Mouse (Mus musculus) heart, postnatal 0 days (tissue): ENCODE data around the gene Tcf25. TPM values are rescaled to one million over a fixed set of nuclear protein-coding genes. Genes with fewer than 3 reads are reported as not detected.

Source experiments
- ATAC-seq: fragments of 200-750 bp; cut with Nextera tagmentation; 2 replicates; pipeline ENCODE4 v1.8.0; 2017; ENCODE audit warnings: low read depth, moderate number of reproducible peaks, moderate library complexity; ENCODE audit not compliant: insufficient read depth
- DNase-seq: peaks from one replicate; pipeline ENCODE4 v3.0.0-alpha.2; 2016; ENCODE audit warnings: low spot score
- H3K27ac ChIP-seq: fragments of 300-500 bp; sonication (generic); 2 replicates; pipeline ENCODE4 v1.5.1; 2014; ENCODE audit warnings: low read depth, mild to moderate bottlenecking
- H3K27me3 ChIP-seq: fragments of 300-500 bp; sonication (generic); 2 replicates; pipeline ENCODE4 v1.6.1; 2014; ENCODE audit warnings: low read length, mixed read lengths; ENCODE audit not compliant: control insufficient read depth, insufficient read depth
- H3K36me3 ChIP-seq: fragments of 300-500 bp; sonication (generic); replicated peaks from 2 replicates; pipeline ENCODE4 v1.6.1; 2014; ENCODE audit warnings: low read length, mixed read lengths; ENCODE audit not compliant: control insufficient read depth, insufficient read depth
- H3K4me1 ChIP-seq: fragments of 300-500 bp; sonication (generic); 2 replicates; pipeline ENCODE4 v1.6.1; 2014; ENCODE audit warnings: antibody characterized with exemption; ENCODE audit not compliant: control insufficient read depth, insufficient read depth
- H3K4me2 ChIP-seq: fragments of 300-500 bp; sonication (generic); 2 replicates; pipeline ENCODE4 v1.6.1; 2014; ENCODE audit warnings: low read depth, mild to moderate bottlenecking, low read length, moderate library complexity
- H3K4me3 ChIP-seq: fragments of 300-500 bp; sonication (generic); 2 replicates; pipeline ENCODE4 v1.5.1; 2014; ENCODE audit warnings: low read depth, low read length
- H3K9ac ChIP-seq: fragments of 300-500 bp; sonication (generic); replicated peaks from 2 replicates; pipeline ENCODE4 v1.6.1; 2014; ENCODE audit warnings: low read depth, low read length, mixed read lengths
- H3K9me3 ChIP-seq: fragments of 300-500 bp; sonication (generic); replicated peaks from 2 replicates; pipeline ENCODE4 v1.6.1; 2016; ENCODE audit warnings: low read length; ENCODE audit not compliant: control insufficient read depth
- CTCF ChIP-seq: IDR thresholded peaks from 2 replicates; pipeline ENCODE4 v1.5.1; 2016; ENCODE audit warnings: antibody characterized with exemption, control low read depth, low read depth
- EP300 ChIP-seq: IDR thresholded peaks from 2 replicates; pipeline ENCODE4 v1.6.1; 2016; ENCODE audit warnings: antibody characterized with exemption, low read depth
- WGBS: fragments of 180-500 bp; shearing (Covaris S2); extraction: QIAGEN DNeasy Blood & Tissue Kit; methylation state at CpG from one replicate; pipeline ENCODE4 v1.1.7; 2014; 5-methylcytosine and 5-hydroxymethylcytosine counted together
- polyA plus RNA-seq: library from polyadenylated mRNA; unstranded; fragments of >200 nt; fragmentation: Nextera tagmentation; extraction: Ambion mirVana; gene quantifications from 2 replicates; pipeline ENCODE4 v1.2.1, GENCODE M21; 2015
- total RNA-seq: library from RNA; depleted of rRNA; stranded (reverse); fragments of >200 nt; gene quantifications from 2 replicates; pipeline ENCODE4 v1.2.3, GENCODE M21; 2014; ENCODE audit warnings: low replicate concordance; rRNA removed

Gene Tcf25
- 172 and 193 TPM in 2 replicates for total RNA-seq
- polyA plus RNA-seq, result 123 and 127 TPM in 2 replicates

DNA sequence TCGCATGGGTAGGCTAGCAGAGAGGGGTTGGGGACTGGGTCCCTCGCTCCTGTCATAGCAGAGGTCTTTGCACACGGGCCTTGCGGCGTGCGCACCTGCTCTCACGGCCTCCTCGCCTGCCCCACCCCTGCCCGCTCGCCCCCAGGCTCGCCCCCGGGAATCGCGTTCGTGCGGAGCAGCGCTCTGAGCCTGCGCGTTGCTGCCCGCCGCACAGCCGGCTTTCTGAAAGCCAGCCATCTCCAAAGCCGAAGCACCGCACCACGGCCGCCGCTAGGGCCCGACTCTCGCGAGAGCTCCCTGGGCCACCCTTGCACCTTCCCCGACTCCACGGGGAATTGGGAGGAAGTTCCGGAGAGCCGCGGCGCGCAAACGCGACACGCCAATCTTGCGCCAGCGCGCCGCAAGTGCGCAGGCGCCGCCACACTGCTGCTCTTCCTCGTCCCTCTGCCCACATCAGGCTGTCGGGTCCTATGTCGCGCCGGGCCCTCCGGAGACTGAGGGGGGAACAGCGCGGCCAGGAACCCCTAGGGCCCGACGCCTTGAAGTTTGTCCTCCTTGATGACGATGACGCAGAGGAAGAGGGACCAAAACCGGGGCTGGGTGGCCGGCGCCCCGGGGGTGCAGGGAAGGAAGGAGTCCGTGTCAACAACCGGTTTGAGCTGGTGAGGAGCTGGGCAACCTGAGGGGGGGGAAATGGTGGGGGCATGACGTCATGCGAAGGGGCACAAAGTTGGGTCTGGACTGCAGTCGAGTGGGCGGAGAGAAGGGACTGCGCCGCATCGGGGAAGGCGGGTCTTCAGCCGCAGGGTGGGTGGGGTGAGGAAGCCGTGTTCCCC is at the start of gene Tcf25:
Gene Tcf25, plus strand, starts transcription at position 351 of the 836 bp plus-strand sequence.
- peaks cover 10% of the 10 kb centered on the region; the same call in 1 of the 2 replicates for H3K4me1 ChIP-seq
- H3K36me3 ChIP-seq, result 0 out of 2 replicates have a peak, but pooled peaks cover 8% of the 10 kb centered on the region
- H3K4me3 ChIP-seq, result peak within 1 kb of the TSS; percentile 90
- peak within 1 kb of the TSS; percentile 99 for H3K27ac ChIP-seq
- no peaks in the 10 kb centered on the region for H3K27me3 ChIP-seq
- peak; percentile 96 for DNase-seq
- peak within 1 kb of the TSS; percentile 79 for H3K9ac ChIP-seq
- TF ChIP-seq EP300 (peak; percentile 95), CTCF (peak; percentile 48)
- peak within 1 kb of the TSS; percentile 84 for H3K4me2 ChIP-seq
- peak; percentile 94 for ATAC-seq
- WGBS, result under 1% methylated on average over 75 of the region's 75 CpGs
- H3K9me3 ChIP-seq, result no peaks in the 10 kb centered on the region

DNA sequence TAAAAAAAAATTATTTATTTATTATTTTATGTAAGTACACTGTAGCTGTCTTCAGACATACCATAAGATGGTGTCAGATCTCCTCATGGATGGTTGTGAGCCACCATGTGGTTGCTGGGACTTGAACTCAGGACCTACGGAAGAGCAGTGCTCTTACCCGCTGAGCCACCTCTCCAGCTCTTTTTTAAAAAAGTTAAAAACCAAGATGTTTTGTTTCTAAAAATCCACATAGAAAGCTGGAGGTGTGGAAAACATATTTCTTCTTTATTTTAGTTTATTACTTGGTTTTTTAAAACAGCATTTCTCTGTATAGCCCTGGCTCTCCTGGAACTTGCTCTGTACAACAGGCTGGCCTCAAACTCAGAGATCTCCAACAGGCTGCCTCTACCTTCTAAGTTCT is 45.0 kb upstream of the Tcf25 start:
- Histone ChIP-seq H3K27ac (no peak overlapping the region), H3K36me3 (no peaks in the 10 kb centered on the region), H3K4me1 (no peaks in the 10 kb centered on the region), H3K9ac (no peak overlapping the region), H3K4me3 (no peak overlapping the region), H3K9me3 (no peaks in the 10 kb centered on the region), H3K27me3 (peaks cover 25% of the 10 kb centered on the region), H3K4me2 (no peak overlapping the region)
- ATAC-seq, result no peak
- 92% methylated on average over 2 of the region's 2 CpGs for WGBS
- TF ChIP-seq EP300 (no peak), CTCF (no peak)
- no peak for DNase-seq

- Histone ChIP-seq H3K9me3 (no peaks in the 10 kb centered on the region), H3K27me3 (peaks cover 33% of the 10 kb centered on the region), H3K27ac (no peak overlapping the region), H3K4me3 (no peak overlapping the region), H3K36me3 (no peaks in the 10 kb centered on the region), H3K4me2 (no peak overlapping the region), H3K9ac (no peak overlapping the region), H3K4me1 (no peaks in the 10 kb centered on the region)
- DNase-seq, result no peak
- WGBS, result 41% methylated on average over 4 of the region's 4 CpGs
- ATAC-seq, result no peak
- no peak for TF ChIP-seq EP300
- no peak for TF ChIP-seq CTCF
Measured at GRCm38 (mm10) chr8:123329350-123329749, 44.2 kb upstream of the Tcf25 start.

DNA sequence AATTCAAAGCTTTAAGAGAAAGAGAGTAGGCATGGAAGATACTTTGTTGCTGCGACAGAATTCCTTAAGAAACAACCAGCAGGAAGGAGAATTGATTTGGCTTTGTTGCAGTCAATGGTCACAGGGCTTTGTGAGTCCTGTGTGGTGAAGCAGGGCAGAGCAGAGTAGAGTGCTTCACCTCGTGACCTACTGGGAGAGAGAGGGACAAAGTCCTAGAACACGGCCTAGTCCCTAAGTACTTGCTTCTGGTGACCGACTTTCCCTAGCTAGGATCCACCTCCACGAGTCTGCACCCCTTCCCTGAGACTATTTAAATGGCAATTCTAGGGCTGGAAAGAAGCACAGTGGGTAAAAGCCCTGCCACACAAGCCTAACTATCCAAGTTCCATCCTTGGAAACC is 43.6 kb upstream of the Tcf25 start:
- no peak overlapping the region for H3K4me2 ChIP-seq
- ATAC-seq, result no peak

DNA sequence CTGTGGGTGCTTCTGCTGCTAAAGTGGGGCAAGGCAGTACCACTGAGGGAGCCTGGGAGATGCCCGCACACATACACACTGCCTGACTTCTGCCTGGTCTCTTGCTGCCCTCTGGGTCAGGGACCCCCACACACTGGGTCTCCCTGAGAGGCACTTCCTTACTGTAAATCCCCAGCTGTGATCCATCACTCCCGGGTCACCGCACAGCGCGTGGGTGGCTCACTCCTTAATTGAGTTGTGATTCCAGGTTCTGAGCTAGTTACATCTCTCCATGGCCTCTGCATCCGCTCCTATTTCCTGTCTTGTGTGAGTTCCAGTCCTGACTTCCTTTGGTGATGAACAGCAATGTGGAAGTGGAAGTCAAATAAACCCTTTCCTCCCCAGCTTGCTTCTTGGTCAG is 42.9 kb upstream of the Tcf25 start:
- WGBS, result 56% methylated on average over 6 of the region's 6 CpGs
- no peaks in the 10 kb centered on the region for H3K4me1 ChIP-seq
- H3K27me3 ChIP-seq, result peaks cover 41% of the 10 kb centered on the region
- H3K4me2 ChIP-seq, result no peak overlapping the region
- DNase-seq (no peak), ATAC-seq (no peak)
- H3K27ac ChIP-seq, result no peak overlapping the region
- H3K4me3 ChIP-seq, result no peak overlapping the region
- H3K9ac ChIP-seq, result no peak overlapping the region
- TF ChIP-seq EP300 (no peak), CTCF (no peak)
- no peaks in the 10 kb centered on the region for H3K36me3 ChIP-seq
- H3K9me3 ChIP-seq, result no peaks in the 10 kb centered on the region

More for the DNA sequence above, 43.6 kb upstream of the Tcf25 start:
- TF ChIP-seq EP300, result no peak
- DNase-seq, result no peak
- Histone ChIP-seq H3K27me3 (peaks cover 38% of the 10 kb centered on the region), H3K4me1 (no peaks in the 10 kb centered on the region), H3K4me3 (no peak overlapping the region), H3K36me3 (no peaks in the 10 kb centered on the region), H3K27ac (no peak overlapping the region), H3K9me3 (no peaks in the 10 kb centered on the region), H3K9ac (no peak overlapping the region)
- 69% methylated on average over 5 of the region's 5 CpGs for WGBS
